Mouse (Mus musculus): ENCODE measurements around the gene Fanca. TPM values are rescaled to one million over a fixed set of nuclear protein-coding genes. Genes with fewer than 3 reads are reported as not detected.
"Not testable (repeated sequence)": the region's sequence is repeated elsewhere in the genome, so short reads cannot be mapped to it uniquely, and the experiment has no call there.

Gene Fanca
- polyA plus RNA-seq, 2 experiments: 24.2 to 54.7 TPM

DNA sequence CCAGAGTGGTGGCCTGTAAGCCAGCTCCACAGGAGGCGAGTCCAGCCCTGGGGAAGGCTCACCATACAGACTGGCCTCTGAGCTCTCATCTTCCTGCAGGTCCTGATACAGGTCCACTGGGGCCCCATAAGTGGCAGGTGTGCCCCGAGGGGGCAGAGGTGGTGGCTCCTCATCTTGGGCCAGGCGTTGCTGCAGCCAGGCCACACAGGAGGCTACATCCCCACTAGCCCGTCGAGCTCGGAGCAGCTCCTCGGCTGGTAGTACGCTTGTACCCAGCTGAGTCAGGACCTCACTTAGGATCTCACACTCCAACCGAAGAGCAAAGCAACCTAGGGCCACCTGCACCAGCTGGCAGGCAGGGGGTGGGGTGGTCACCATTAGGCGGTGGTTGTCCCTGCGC lies 84.6 kb downstream of the Fanca start:
- DNase-seq (ENCODE audit: low spot score) (no peak), ATAC-seq (ENCODE audit: low FRiP score, low read depth) (no peak)
- 0 out of 2 replicates have a peak, but pooled peaks cover 8% of the 10 kb centered on the region for H3K4me1 ChIP-seq (ENCODE audit: control insufficient read depth, insufficient read depth, low read length)
- TF ChIP-seq POLR2A (IDR thresholded peaks at IDR 0.05; ENCODE audit: borderline replicate concordance, extremely low read depth, insufficient read depth, insufficient read length): no peak
- peaks cover 7% of the 10 kb centered on the region; the same call in 1 of the 2 replicates for H3K36me3 ChIP-seq (ENCODE audit: control insufficient read depth, insufficient read depth, low read length)
- peaks cover 16% of the 10 kb centered on the region for H3K27me3 ChIP-seq (ENCODE audit: control insufficient read depth, insufficient read depth, low read length)
- no peaks in the 10 kb centered on the region for H3K9me3 ChIP-seq (ENCODE audit: control insufficient read depth, low read length)
- no peak overlapping the region for H3K27ac ChIP-seq (replicated peaks; ENCODE audit: low read depth, low read length)
- WGBS: 79% methylated on average over 11 of the region's 11 CpGs
- no peak overlapping the region for H3K4me2 ChIP-seq (replicated peaks; ENCODE audit: low read depth, low read length, severe bottlenecking)
- H3K9ac ChIP-seq (ENCODE audit: low read depth, low read length, severe bottlenecking): no peak overlapping the region
- no peak overlapping the region for H3K4me3 ChIP-seq (replicated peaks; ENCODE audit: low read length)

DNA sequence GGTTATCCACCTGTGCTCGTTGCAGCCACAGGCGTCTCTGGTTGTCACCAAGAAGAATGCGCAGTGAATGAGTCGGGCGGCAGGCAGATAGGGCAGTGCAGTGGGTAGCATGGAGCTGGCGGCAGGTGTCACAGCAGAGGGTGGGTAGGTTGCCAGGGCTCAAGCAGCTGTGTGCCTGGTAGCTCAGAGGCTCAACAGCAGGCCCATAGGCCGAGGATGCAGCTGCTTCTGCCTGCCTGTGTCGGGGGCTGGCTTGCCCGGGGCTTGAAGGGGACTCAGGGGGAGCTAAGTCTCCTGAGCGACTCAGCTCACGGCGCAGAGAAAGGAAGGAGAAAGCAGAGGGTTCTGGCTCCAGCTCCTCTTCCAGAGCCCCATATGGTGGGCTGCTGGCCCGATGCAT lies 85.1 kb downstream of the Fanca start:
- ATAC-seq (ENCODE audit: low FRiP score, low read depth) (no peak), DNase-seq (ENCODE audit: low spot score) (no peak)
- Histone ChIP-seq H3K4me1 (ENCODE audit: control insufficient read depth, insufficient read depth, low read length) (0 out of 2 replicates have a peak, but pooled peaks cover 8% of the 10 kb centered on the region), H3K27ac (replicated peaks; ENCODE audit: low read depth, low read length) (no peak overlapping the region), H3K9ac (ENCODE audit: low read depth, low read length, severe bottlenecking) (no peak overlapping the region), H3K36me3 (ENCODE audit: control insufficient read depth, insufficient read depth, low read length) (peaks cover 10% of the 10 kb centered on the region), H3K27me3 (ENCODE audit: control insufficient read depth, insufficient read depth, low read length) (peaks cover 16% of the 10 kb centered on the region), H3K9me3 (ENCODE audit: control insufficient read depth, low read length) (no peaks in the 10 kb centered on the region), H3K4me2 (replicated peaks; ENCODE audit: low read depth, low read length, severe bottlenecking) (no peak overlapping the region), H3K4me3 (replicated peaks; ENCODE audit: low read length) (no peak overlapping the region)
- TF ChIP-seq POLR2A (IDR thresholded peaks at IDR 0.05; ENCODE audit: borderline replicate concordance, extremely low read depth, insufficient read depth, insufficient read length): no peak
- WGBS: 51% methylated on average over 13 of the region's 13 CpGs

DNA sequence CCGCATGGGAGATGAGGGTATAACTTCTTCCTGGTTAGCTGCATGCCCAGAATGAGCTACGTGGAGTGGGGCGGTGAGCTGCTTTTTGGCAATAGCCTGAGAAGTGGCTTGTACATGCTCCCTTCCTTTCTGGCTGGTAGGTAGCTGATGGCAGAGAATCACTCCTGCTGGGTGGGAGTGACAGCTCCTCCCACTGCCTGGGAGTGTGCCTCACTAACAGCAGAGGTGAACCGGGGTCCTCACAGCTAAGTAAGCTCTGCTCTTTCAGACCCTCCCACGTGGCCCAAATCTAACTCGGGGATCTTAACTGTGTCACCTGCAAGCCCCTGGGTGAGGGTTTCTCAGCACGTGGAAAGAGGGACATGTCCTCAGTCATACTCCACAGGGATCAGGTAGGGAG lies 85.8 kb downstream of the Fanca start:
- Histone ChIP-seq H3K9me3 (ENCODE audit: control insufficient read depth, low read length) (no peaks in the 10 kb centered on the region), H3K27me3 (ENCODE audit: control insufficient read depth, insufficient read depth, low read length) (peaks cover 16% of the 10 kb centered on the region), H3K4me2 (replicated peaks; ENCODE audit: low read depth, low read length, severe bottlenecking) (no peak overlapping the region), H3K4me1 (ENCODE audit: control insufficient read depth, insufficient read depth, low read length) (0 out of 2 replicates have a peak, but pooled peaks cover 8% of the 10 kb centered on the region), H3K4me3 (replicated peaks; ENCODE audit: low read length) (no peak overlapping the region), H3K27ac (replicated peaks; ENCODE audit: low read depth, low read length) (no peak overlapping the region), H3K9ac (ENCODE audit: low read depth, low read length, severe bottlenecking) (no peak overlapping the region; the same call in 1 of the 2 replicates), H3K36me3 (ENCODE audit: control insufficient read depth, insufficient read depth, low read length) (peaks cover 17% of the 10 kb centered on the region)
- 23% methylated on average over 7 of the region's 7 CpGs for WGBS
- ATAC-seq (ENCODE audit: low FRiP score, low read depth): no peak
- TF ChIP-seq POLR2A (IDR thresholded peaks at IDR 0.05; ENCODE audit: borderline replicate concordance, extremely low read depth, insufficient read depth, insufficient read length): no peak
- DNase-seq (ENCODE audit: low spot score): no peak

DNA sequence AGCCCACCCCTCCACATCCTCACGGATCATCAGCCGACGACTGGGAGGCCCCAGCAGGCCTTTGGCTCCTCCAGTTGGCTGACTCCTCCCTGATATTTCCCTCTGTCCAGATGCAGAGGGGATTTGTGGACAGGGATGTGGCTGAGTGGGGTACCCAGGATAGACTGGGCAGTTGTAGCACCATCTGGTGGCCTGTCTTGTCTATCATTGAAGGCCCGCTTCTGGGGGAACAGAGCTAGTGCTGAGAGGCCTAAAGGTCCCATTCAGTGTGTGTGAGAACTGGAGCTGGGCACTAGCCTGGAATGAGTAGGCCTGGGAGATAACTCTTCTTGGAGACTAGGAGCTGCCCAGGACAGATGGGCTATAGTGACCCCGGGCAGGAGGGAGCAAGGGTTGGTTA lies 86.6 kb downstream of the Fanca start:
- Histone ChIP-seq H3K27me3 (ENCODE audit: control insufficient read depth, insufficient read depth, low read length) (peaks cover 16% of the 10 kb centered on the region), H3K9me3 (ENCODE audit: control insufficient read depth, low read length) (no peaks in the 10 kb centered on the region), H3K36me3 (ENCODE audit: control insufficient read depth, insufficient read depth, low read length) (peaks cover 24% of the 10 kb centered on the region), H3K4me2 (replicated peaks; ENCODE audit: low read depth, low read length, severe bottlenecking) (no peak overlapping the region), H3K4me3 (replicated peaks; ENCODE audit: low read length) (no peak overlapping the region), H3K9ac (ENCODE audit: low read depth, low read length, severe bottlenecking) (no peak overlapping the region), H3K27ac (replicated peaks; ENCODE audit: low read depth, low read length) (no peak overlapping the region), H3K4me1 (ENCODE audit: control insufficient read depth, insufficient read depth, low read length) (0 out of 2 replicates have a peak, but pooled peaks cover 8% of the 10 kb centered on the region)
- TF ChIP-seq POLR2A (IDR thresholded peaks at IDR 0.05; ENCODE audit: borderline replicate concordance, extremely low read depth, insufficient read depth, insufficient read length): no peak
- WGBS: 62% methylated on average over 5 of the region's 5 CpGs
- ATAC-seq (ENCODE audit: low FRiP score, low read depth): no peak
- no peak for DNase-seq (ENCODE audit: low spot score)

DNA sequence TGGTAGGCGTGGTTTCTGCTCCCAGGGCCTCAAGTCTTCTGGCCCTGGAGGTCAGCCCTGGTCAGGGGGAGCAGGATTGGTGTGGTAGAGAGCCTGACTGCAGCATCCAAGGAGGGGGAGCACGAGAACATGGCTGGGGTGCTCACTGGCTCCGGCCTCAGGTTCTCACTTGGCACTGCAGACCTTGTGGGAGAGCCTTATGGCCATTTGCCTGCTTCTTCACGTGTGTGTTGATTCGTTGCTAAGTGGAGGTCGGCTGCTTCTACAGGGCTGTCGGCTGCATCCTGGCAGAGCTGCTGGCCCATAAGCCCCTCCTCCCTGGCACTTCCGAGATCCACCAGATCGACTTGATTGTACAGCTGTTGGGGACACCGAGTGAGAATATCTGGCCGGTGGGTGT lies 88.0 kb downstream of the Fanca start:
- H3K9me3 ChIP-seq (ENCODE audit: control insufficient read depth, low read length); H3K9ac ChIP-seq (ENCODE audit: low read depth, low read length, severe bottlenecking); ATAC-seq (ENCODE audit: low FRiP score, low read depth); H3K4me1 ChIP-seq (ENCODE audit: control insufficient read depth, insufficient read depth, low read length); H3K4me3 ChIP-seq (replicated peaks; ENCODE audit: low read length); H3K27ac ChIP-seq (replicated peaks; ENCODE audit: low read depth, low read length); DNase-seq (ENCODE audit: low spot score); H3K27me3 ChIP-seq (ENCODE audit: control insufficient read depth, insufficient read depth, low read length); H3K4me2 ChIP-seq (replicated peaks; ENCODE audit: low read depth, low read length, severe bottlenecking): not testable (repeated sequence)
- H3K36me3 ChIP-seq (ENCODE audit: control insufficient read depth, insufficient read depth, low read length): peaks cover 24% of the 10 kb centered on the region
- 85% methylated on average over 9 of the region's 11 CpGs for WGBS

DNA sequence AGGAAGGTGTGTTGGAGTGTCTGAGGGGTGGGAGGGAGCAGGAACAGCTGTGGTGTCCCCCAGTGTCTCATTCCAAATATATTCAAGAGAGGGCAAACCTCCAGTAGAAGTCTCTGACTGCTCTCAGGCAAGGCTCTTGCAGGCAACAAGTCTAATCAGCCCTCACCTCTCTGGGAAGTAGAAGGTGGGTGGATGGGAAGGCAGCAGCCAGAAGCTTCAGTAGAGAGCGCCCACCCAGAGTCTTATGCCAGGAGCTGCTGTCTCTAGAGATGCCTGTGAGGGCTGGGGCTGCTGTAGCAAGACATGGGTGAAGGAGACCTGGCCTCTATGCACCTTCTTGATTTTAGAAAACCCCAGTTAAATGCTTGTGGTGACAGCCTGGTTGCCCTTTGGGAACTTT lies 90.0 kb downstream of the Fanca start:
- Histone ChIP-seq H3K27me3 (ENCODE audit: control insufficient read depth, insufficient read depth, low read length) (no peaks in the 10 kb centered on the region), H3K9ac (ENCODE audit: low read depth, low read length, severe bottlenecking) (no peak overlapping the region), H3K4me1 (ENCODE audit: control insufficient read depth, insufficient read depth, low read length) (peaks cover 7% of the 10 kb centered on the region), H3K36me3 (ENCODE audit: control insufficient read depth, insufficient read depth, low read length) (peaks cover 24% of the 10 kb centered on the region), H3K4me2 (replicated peaks; ENCODE audit: low read depth, low read length, severe bottlenecking) (no peak overlapping the region), H3K27ac (replicated peaks; ENCODE audit: low read depth, low read length) (no peak overlapping the region), H3K9me3 (ENCODE audit: control insufficient read depth, low read length) (no peaks in the 10 kb centered on the region), H3K4me3 (replicated peaks; ENCODE audit: low read length) (no peak overlapping the region)
- TF ChIP-seq POLR2A (IDR thresholded peaks at IDR 0.05; ENCODE audit: borderline replicate concordance, extremely low read depth, insufficient read depth, insufficient read length): no peak
- ATAC-seq (ENCODE audit: low FRiP score, low read depth): no peak
- no peak for DNase-seq (ENCODE audit: low spot score)
- WGBS: 100% methylated on average over 1 of the region's 1 CpGs

Data from limb, embryonic 14.5 days (tissue).